Mouse (Mus musculus) heart, adult 9 months (tissue): ENCODE data around the gene Tmem128.

ENCODE experiments used
- DNase-seq, 2 experiments: peaks; one replicate each; pipeline ENCODE4 v3.0.0; 2022; ENCODE audit warnings: low spot score in 2 of 2

Tmem128 gene

DNA sequence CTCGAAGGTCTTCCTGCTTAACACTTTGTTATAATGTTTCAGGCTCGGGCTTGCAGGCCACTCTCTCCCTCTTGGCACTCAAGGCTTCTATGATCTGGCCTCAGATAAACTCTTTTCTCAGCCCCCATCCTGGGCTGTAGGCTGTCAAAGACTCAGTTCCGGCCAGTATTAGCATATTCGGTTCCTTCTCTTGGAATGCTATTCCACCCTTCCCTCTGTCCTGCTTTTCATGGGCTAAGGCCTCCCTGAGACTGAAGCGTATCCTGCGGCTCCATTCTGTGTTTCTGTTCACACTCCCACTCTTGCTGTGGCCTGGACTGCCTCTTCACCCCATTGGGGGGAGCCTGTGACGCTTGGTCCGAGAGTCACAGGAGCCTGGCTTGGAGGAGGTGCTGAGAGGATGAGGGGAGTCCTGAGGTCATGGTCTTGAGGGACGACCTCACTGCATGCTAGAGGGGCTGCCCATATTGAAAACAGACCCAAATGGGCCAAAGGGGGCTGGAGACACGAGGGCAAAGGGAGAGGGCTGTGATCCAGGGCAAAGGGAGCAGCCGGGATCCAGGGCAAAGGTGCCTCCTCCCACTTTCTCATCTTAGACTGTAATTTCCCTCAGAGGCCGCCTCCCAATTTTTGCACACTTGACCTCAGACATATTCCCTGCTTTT is 18.1 kb downstream of the Tmem128 start:
- DNase-seq: no peak

GRCm38 (mm10) chr5:38280075-38280474 is 20.1 kb downstream of the Tmem128 start:
- no peak for DNase-seq

DNA sequence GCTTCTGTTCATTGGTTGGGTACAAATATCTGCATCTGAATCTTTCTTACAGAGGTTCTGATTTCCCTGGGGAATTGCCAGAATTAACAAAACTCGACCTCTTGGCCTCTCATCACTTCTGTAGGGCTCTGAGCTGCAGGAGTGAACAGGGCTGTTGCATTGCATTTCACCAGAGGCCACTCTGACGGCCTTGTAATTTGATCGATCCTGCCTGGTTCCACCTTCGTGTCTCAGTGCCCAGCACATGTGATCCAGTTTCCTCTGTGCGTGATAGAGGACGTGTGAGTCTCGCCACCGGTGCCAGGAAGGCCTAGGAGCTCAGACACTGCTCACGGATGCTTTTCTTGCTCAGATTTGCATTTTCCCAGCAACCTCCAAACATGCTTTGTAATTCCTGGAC is 25.7 kb downstream of the Tmem128 start:
- DNase-seq: no peak

DNA sequence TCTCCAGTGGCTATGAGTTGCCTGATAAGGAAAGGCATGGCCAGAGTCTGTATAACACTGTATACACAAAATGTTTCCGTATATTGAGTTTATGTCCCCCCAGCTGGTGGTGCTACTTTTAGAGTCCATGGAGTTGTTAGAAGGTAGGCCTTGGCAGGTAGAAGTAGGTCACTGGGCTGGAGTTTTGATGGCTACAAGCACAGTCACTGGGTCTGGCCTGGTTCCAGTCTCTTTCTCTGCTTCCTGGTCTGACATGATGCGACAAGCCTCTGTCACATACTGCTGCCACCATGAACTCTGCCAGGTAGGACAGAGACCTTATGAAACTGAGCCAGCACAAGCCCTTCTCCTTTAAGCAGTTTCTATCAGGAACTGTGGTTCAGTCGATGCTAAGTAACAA is 28.5 kb downstream of the Tmem128 start:
- DNase-seq: no peak

- DNase-seq: no peak
These were observed 41.9 kb downstream of the Tmem128 start for GRCm38 (mm10) chr5:38301761-38302411.

- DNase-seq: no peak
These were observed 42.7 kb downstream of the Tmem128 start for GRCm38 (mm10) chr5:38302651-38303050.

- no peak for DNase-seq
These were observed 45.3 kb downstream of the Tmem128 start for GRCm38 (mm10) chr5:38305241-38305640.

GRCm38 (mm10) chr5:38307255-38308101 is 47.5 kb downstream of the Tmem128 start:
- peak; percentile 69 to 88 for DNase-seq

DNA sequence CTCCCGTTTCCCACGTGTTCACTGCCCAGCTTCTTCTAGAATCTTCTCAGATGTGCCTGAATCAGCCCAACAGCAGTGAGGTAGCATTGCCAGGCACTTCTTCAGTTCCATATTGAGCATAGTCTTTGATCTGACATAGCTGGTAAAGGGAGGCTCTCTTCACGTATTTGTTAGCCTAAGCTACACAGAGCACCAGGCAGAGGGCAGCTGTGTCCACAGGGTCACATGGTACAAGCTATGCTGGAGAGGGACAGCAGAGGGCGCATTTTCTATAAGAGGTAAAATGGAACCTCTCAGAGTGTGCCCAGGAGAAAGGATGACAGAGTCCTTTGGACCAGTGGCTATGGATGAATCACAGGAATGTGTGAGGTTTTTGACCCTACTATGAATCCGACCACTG is 48.9 kb downstream of the Tmem128 start:
- peak; percentile 8 for DNase-seq

DNA sequence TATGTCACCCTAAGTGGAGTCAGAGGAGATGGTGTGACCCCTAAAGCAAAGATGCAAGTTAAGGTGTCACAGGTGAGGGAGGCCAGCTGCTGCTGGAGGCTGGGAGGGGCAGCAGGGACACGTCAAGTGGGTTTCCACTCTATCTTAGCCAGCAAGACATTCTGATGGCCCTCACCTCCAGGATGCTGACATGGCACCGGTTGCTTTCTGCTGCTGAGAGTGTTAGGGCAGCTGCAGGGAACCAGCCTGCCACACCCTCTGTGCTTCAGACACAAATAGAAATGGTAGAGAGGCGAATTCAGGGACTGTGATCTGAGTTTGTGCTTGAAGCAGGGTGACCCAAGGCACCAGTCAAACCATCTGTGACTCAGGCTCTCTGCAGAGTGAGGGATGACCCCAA is 49.8 kb downstream of the Tmem128 start:
- DNase-seq: no peak
